Mouse (Mus musculus): ENCODE data around the gene Unc80. TPM values are rescaled to one million over a fixed set of nuclear protein-coding genes. Genes with fewer than 3 reads are reported as not detected.

Gene Unc80
- polyA plus RNA-seq, 1 experiment = not detected

DNA sequence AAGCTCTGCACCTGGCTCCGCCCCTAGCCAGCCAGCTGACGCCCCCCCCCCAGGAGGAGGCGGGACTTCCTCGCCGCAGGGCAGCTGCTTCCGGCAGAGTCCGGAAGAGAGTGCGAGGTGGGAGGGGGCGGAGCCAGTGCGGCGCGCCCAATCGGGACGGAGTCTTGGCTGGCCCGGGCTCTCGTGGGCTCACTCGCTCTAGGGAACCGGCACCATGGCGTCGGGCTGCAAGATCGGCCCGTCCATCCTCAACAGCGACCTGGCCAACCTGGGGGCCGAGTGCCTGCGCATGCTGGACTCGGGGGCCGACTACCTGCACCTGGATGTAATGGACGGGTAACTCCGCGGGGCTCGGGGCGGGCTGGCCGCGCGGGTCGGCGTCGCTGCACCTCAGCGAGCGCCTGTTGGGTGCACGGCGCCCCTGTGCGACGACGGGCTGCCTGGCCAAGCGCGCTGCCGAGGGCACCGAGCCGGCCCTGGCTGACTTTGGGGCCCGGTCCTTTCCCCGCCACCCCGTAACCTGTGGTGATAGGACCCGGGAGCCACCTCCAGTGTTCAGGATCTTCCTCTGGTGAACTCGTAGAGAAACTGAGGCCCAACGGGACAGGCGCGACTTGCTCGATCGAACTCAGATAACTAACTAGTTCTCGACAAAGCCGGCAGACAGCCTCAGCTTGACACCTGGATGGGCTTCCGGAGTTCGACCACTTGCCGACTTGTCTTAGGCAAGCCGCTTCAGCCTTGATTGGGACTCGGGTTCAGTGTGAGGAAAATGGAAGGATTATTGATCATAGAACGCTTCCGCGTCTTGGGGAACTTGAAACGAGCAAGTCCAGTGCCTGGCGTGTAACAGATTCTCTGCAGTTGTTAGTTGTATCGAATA, 232.8 kb downstream of the Unc80 start, which contains the start of gene Rpe:
Gene Rpe, plus strand, starts transcription at position 139 of the 883 bp plus-strand sequence.
- under 1% methylated on average over 73 of the region's 73 CpGs for WGBS
- peak; percentile 84 to 91 for DNase-seq (ENCODE audit: low read depth in 1 of 2, low spot score in 2 of 2)
- Histone ChIP-seq H3K4me3 (ENCODE audit: extremely low read depth, insufficient read depth, insufficient read length) (peak within 1 kb of the TSS; percentile 90), H3K27me3 (ENCODE audit: control insufficient read depth, insufficient read depth, low read length) (no peaks in the 10 kb centered on the region), H3K36me3 (ENCODE audit: control insufficient read depth, insufficient read depth, low read length) (no peaks in the 10 kb centered on the region; the same call in 1 of the 2 replicates), H3K4me1 (ENCODE audit: control insufficient read depth, insufficient read depth, insufficient read length) (no peaks in the 10 kb centered on the region; the same call in 1 of the 2 replicates), H3K27ac (ENCODE audit: insufficient read depth, low read length) (peak within 1 kb of the TSS; percentile 86)
- TF ChIP-seq POLR2A (IDR thresholded peaks at IDR 0.05; ENCODE audit: low read depth, low read length) (peak; percentile 75), CTCF (IDR thresholded peaks at IDR 0.05; ENCODE audit: extremely low read depth, insufficient read depth, insufficient read length, insufficient replicate concordance) (no peak)

DNA sequence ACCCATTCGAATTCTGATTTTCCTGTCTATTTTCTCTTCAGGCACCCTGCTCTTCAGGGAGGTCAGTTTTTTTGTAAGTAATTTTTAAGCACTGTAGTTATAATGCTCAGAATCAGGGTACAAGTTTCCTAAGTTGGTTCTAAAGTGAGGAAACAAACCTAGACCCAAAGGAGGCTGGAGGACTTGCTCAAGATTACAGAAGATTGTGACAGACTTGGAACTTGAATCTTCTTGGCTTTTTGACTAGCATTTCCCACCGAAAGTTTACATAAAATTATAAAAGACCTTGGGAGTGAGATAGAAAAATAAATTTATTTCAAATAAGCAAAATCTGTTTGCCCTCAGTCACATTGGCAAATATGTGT, 233.4 kb downstream of the Unc80 start:
- Histone ChIP-seq H3K27ac (ENCODE audit: insufficient read depth, low read length) (0 out of 2 replicates have a peak overlapping the region, but pooled peaks have one; percentile 86), H3K4me3 (ENCODE audit: extremely low read depth, insufficient read depth, insufficient read length) (peak overlapping the region; percentile 90), H3K27me3 (ENCODE audit: control insufficient read depth, insufficient read depth, low read length) (no peaks in the 10 kb centered on the region), H3K4me1 (ENCODE audit: control insufficient read depth, insufficient read depth, insufficient read length) (no peaks in the 10 kb centered on the region; the same call in 1 of the 2 replicates), H3K36me3 (ENCODE audit: control insufficient read depth, insufficient read depth, low read length) (peaks cover 1% of the 10 kb centered on the region)
- TF ChIP-seq CTCF (IDR thresholded peaks at IDR 0.05; ENCODE audit: extremely low read depth, insufficient read depth, insufficient read length, insufficient replicate concordance) (no peak), POLR2A (IDR thresholded peaks at IDR 0.05; ENCODE audit: low read depth, low read length) (no peak)
- no peak for DNase-seq (ENCODE audit: low read depth in 1 of 2, low spot score in 2 of 2)
- WGBS = 25% methylated on average over 2 of the region's 2 CpGs

- H3K27me3 ChIP-seq (ENCODE audit: control insufficient read depth, insufficient read depth, low read length) = no peaks in the 10 kb centered on the region
- H3K27ac ChIP-seq (ENCODE audit: insufficient read depth, low read length) = no peak overlapping the region
- no peaks in the 10 kb centered on the region; the same call in 1 of the 2 replicates for H3K4me1 ChIP-seq (ENCODE audit: control insufficient read depth, insufficient read depth, insufficient read length)
- 67% methylated on average over 4 of the region's 4 CpGs for WGBS
- DNase-seq (ENCODE audit: low read depth in 1 of 2, low spot score in 2 of 2) = no peak
- no peak overlapping the region; the same call in 1 of the 2 replicates for H3K4me3 ChIP-seq (ENCODE audit: extremely low read depth, insufficient read depth, insufficient read length)
- peaks cover 8% of the 10 kb centered on the region for H3K36me3 ChIP-seq (ENCODE audit: control insufficient read depth, insufficient read depth, low read length)
- TF ChIP-seq POLR2A (IDR thresholded peaks at IDR 0.05; ENCODE audit: low read depth, low read length) (no peak), CTCF (IDR thresholded peaks at IDR 0.05; ENCODE audit: extremely low read depth, insufficient read depth, insufficient read length, insufficient replicate concordance) (no peak)
Observed at GRCm38 (mm10) chr1:66702623-66703345, 234.6 kb downstream of the Unc80 start.

DNA sequence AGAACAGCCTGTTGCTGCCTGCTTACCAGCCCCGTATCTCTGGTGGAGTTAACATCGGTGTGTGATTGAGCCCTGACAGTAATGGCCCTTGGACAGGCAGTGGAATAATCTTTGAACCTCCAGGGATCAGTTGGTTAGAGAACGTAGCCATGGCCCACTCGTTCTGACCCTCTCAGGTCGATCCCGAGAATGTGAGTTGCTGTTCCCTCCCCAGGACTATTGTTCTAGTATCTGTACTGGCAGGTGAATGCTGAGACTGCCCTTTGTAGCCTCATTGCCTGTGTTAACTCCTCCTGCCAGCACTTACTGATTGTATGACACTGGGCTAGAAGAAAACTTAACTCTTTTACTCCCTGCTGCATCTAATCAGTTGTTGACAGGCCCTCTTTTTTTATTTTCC, 236.4 kb downstream of the Unc80 start:
- H3K27me3 ChIP-seq (ENCODE audit: control insufficient read depth, insufficient read depth, low read length) = no peaks in the 10 kb centered on the region
- no peak overlapping the region for H3K4me3 ChIP-seq (ENCODE audit: extremely low read depth, insufficient read depth, insufficient read length)
- H3K36me3 ChIP-seq (ENCODE audit: control insufficient read depth, insufficient read depth, low read length) = peaks cover 13% of the 10 kb centered on the region
- whole genome bisulfite sequencing = 88% methylated on average over 6 of the region's 6 CpGs
- H3K27ac ChIP-seq (ENCODE audit: insufficient read depth, low read length) = no peak overlapping the region
- H3K4me1 ChIP-seq (ENCODE audit: control insufficient read depth, insufficient read depth, insufficient read length) = no peaks in the 10 kb centered on the region; the same call in 1 of the 2 replicates
- DNase-seq (ENCODE audit: low read depth in 1 of 2, low spot score in 2 of 2) = no peak
- TF ChIP-seq POLR2A (IDR thresholded peaks at IDR 0.05; ENCODE audit: low read depth, low read length) (no peak), CTCF (IDR thresholded peaks at IDR 0.05; ENCODE audit: extremely low read depth, insufficient read depth, insufficient read length, insufficient replicate concordance) (no peak)

DNA sequence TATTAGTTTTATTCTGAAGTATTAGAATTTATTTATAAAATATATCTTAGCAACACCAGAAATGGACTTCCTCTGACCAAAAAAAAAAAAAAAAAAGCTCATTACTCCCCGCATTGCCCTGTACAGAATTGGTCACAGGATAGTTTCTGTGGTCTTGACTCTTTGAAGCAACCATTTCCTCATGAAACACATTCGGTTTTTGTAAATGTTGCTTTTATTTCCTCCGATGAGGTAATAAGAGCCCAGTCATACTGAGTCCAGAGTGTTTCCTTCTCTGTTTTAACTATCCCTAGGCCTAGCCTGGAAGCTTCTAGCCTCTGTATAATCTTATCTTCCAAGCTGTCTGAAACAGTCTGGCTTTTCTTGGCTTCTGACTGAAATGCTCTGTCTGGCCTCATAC, 244.7 kb downstream of the Unc80 start:
- H3K4me3 ChIP-seq (ENCODE audit: extremely low read depth, insufficient read depth, insufficient read length) = no peak overlapping the region
- no peak for DNase-seq (ENCODE audit: low read depth in 1 of 2, low spot score in 2 of 2)
- no peaks in the 10 kb centered on the region for H3K4me1 ChIP-seq (ENCODE audit: control insufficient read depth, insufficient read depth, insufficient read length)
- H3K27ac ChIP-seq (ENCODE audit: insufficient read depth, low read length) = no peak overlapping the region
- H3K27me3 ChIP-seq (ENCODE audit: control insufficient read depth, insufficient read depth, low read length) = no peaks in the 10 kb centered on the region
- H3K36me3 ChIP-seq (ENCODE audit: control insufficient read depth, insufficient read depth, low read length) = peaks cover 29% of the 10 kb centered on the region
- TF ChIP-seq CTCF (IDR thresholded peaks at IDR 0.05; ENCODE audit: extremely low read depth, insufficient read depth, insufficient read length, insufficient replicate concordance) = no peak
- TF ChIP-seq POLR2A (IDR thresholded peaks at IDR 0.05; ENCODE audit: low read depth, low read length) = no peak
- WGBS = 72% methylated on average over 3 of the region's 3 CpGs

DNA sequence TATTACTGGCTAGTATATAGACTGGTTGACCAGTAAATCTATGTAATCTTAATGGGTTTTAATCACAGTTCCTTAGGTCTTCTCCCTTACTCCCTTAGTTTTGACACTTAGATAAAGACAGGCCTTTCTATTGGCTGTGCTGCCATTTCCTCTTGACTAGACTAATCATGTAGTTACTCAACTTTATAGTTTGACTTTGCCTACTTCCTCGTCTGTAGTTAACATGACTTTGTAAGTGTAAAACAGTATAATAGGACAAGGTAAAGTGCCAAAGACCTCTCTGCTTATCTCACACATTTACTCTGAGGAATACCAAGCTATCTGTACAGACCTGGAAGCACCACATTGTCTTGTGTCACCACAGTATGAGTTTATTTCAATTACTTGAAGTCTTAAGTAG, 262.4 kb downstream of the Unc80 start:
- no peak overlapping the region; the same call in 1 of the 2 replicates for H3K4me3 ChIP-seq (ENCODE audit: extremely low read depth, insufficient read depth, insufficient read length)
- TF ChIP-seq CTCF (IDR thresholded peaks at IDR 0.05; ENCODE audit: extremely low read depth, insufficient read depth, insufficient read length, insufficient replicate concordance) = no peak
- no peak for TF ChIP-seq POLR2A (IDR thresholded peaks at IDR 0.05; ENCODE audit: low read depth, low read length)
- no peaks in the 10 kb centered on the region for H3K4me1 ChIP-seq (ENCODE audit: control insufficient read depth, insufficient read depth, insufficient read length)
- no peaks in the 10 kb centered on the region for H3K27me3 ChIP-seq (ENCODE audit: control insufficient read depth, insufficient read depth, low read length)
- peaks cover 6% of the 10 kb centered on the region for H3K36me3 ChIP-seq (ENCODE audit: control insufficient read depth, insufficient read depth, low read length)
- DNase-seq (ENCODE audit: low read depth in 1 of 2, low spot score in 2 of 2) = no peak
- H3K27ac ChIP-seq (ENCODE audit: insufficient read depth, low read length) = no peak overlapping the region
- WGBS = 63% methylated on average over 1 of the region's 1 CpGs

Other genes starting within 250 kb of the Unc80 start
- gene Rpe, start 232.5 kb downstream of the Unc80 start, polyA plus RNA-seq (2012; rRNA removed) = 7.0 and 10.5 TPM in 2 replicates